Mouse (Mus musculus) intestine, embryonic 15.5 days (tissue): Measurements from ENCODE around the gene Tas2r109. TPM values are rescaled to one million over a fixed set of nuclear protein-coding genes. Genes with fewer than 3 reads are reported as not detected.
"Not testable (repeated sequence)": the region's sequence is repeated elsewhere in the genome, so short reads cannot be mapped to it uniquely, and the experiment has no call there.

ENCODE experiments used
- ATAC-seq: fragments of 200-750 bp; cut with Nextera tagmentation; 2 replicates; pipeline ENCODE4 v1.8.0; 2017; ENCODE audit warnings: moderate TSS enrichment, moderate library complexity
- H3K27ac ChIP-seq: fragments of 300-500 bp; sonication (generic); 2 replicates; pipeline ENCODE4 v1.5.1; 2015; ENCODE audit warnings: mild to moderate bottlenecking, inconsistent platforms
- H3K27me3 ChIP-seq: fragments of 300-500 bp; sonication (generic); replicated peaks from 2 replicates; pipeline ENCODE4 v1.6.1; 2015; ENCODE audit warnings: inconsistent platforms
- H3K36me3 ChIP-seq: fragments of 300-500 bp; sonication (generic); 2 replicates; pipeline ENCODE4 v1.6.1; 2015; ENCODE audit warnings: inconsistent platforms
- H3K4me1 ChIP-seq: fragments of 300-500 bp; sonication (generic); replicated peaks from 2 replicates; pipeline ENCODE4 v1.6.1; 2015; ENCODE audit warnings: inconsistent platforms
- H3K4me2 ChIP-seq: fragments of 300-500 bp; sonication (generic); replicated peaks from 2 replicates; pipeline ENCODE4 v1.6.1; 2015; ENCODE audit warnings: mild to moderate bottlenecking, inconsistent platforms
- H3K4me3 ChIP-seq: fragments of 300-500 bp; sonication (generic); replicated peaks from 2 replicates; pipeline ENCODE4 v1.5.1; 2015; ENCODE audit warnings: inconsistent platforms
- H3K9ac ChIP-seq: fragments of 300-500 bp; sonication (generic); 2 replicates; pipeline ENCODE4 v1.6.1; 2015; ENCODE audit warnings: inconsistent platforms
- H3K9me3 ChIP-seq: fragments of 300-500 bp; sonication (generic); 2 replicates; pipeline ENCODE4 v1.6.1; 2016; ENCODE audit warnings: inconsistent platforms
- WGBS: fragments of 180-500 bp; shearing (Covaris S2); methylation state at CpG from one replicate; pipeline ENCODE4 v1.1.7; 2015; 5-methylcytosine and 5-hydroxymethylcytosine counted together
- polyA plus RNA-seq: library from polyadenylated mRNA; unstranded; fragments of >200 nt; fragmentation: Nextera tagmentation; extraction: Ambion mirVana; gene quantifications from 2 replicates; pipeline ENCODE4 v1.2.1, GENCODE M21; 2015

Tas2r109 gene
- polyA plus RNA-seq: not detected in 2 replicates

- Histone ChIP-seq H3K4me1 (no peaks in the 10 kb centered on the region), H3K4me3 (no peak within 1 kb of the TSS), H3K9me3 (no peaks in the 10 kb centered on the region), H3K9ac (no peak within 1 kb of the TSS), H3K4me2 (no peak within 1 kb of the TSS), H3K36me3 (no peaks in the 10 kb centered on the region), H3K27me3 (no peaks in the 10 kb centered on the region), H3K27ac (no peak within 1 kb of the TSS)
- no peak for ATAC-seq
- 84% methylated on average over 2 of the region's 2 CpGs for WGBS
Measured at GRCm38 (mm10) chr6:132980865-132981264, at the start of gene Tas2r109. Gene Tas2r109 (minus strand): TSS chr6:132980965.

DNA sequence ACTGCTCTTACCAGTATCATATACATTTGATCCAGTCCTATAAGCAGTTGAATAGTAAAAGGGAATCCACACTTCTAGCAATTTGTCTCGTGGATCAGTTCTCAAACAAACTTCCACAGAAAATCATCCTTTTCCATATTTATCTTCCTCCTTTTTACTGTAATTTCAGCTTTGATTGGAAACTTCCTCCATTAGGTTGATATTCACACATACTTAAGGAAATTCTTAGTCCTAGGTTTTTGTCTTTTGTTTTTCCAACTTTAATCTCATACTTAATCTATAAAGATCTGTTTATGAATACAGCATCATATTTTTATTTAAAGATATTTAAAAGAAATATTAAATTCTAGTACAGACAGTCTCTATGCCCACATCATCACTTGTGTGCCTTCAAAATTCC is 22.9 kb downstream of the Tas2r109 start, which contains the start of gene Tas2r131:
Tas2r131 (minus strand) TSS at position 101 of the 400 bp plus-strand sequence.
- WGBS: 78% methylated on average over 1 of the region's 1 CpGs
- no peak within 1 kb of the TSS for H3K4me3 ChIP-seq
- no peaks in the 10 kb centered on the region for H3K36me3 ChIP-seq
- no peak for ATAC-seq
- H3K27me3 ChIP-seq: no peaks in the 10 kb centered on the region
- H3K9ac ChIP-seq: no peak within 1 kb of the TSS
- H3K4me1 ChIP-seq: no peaks in the 10 kb centered on the region
- no peaks in the 10 kb centered on the region for H3K9me3 ChIP-seq
- H3K27ac ChIP-seq: no peak within 1 kb of the TSS
- no peak within 1 kb of the TSS for H3K4me2 ChIP-seq

DNA sequence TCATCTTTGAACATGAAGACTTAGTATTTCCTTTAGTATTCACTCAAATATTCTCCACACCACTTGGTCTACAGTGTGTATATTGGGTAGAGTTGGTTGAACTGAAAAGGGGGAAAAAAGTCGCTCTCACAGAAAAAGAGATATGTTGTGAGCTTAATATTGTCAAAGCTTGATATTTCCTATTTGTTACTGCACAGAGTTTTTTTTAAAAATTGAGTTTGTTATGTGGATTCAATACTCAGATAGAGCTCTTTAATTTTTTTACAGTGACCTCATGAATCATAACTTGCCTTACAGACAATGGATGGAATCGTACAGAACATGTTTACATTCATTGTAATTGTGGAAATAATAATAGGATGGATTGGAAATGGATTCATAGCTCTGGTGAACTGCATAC is 30.0 kb downstream of the Tas2r109 start, which contains the start of gene Tas2r129:
Tas2r129 (plus strand) TSS at position 301 of the 400 bp plus-strand sequence.
- no peak within 1 kb of the TSS for H3K4me3 ChIP-seq

GRCm38 (mm10) chr6:132941376-132941775 is 39.4 kb downstream of the Tas2r109 start:
- ATAC-seq, H3K4me3 ChIP-seq, H3K27ac ChIP-seq, H3K9me3 ChIP-seq, H3K36me3 ChIP-seq, H3K4me2 ChIP-seq, H3K27me3 ChIP-seq, H3K9ac ChIP-seq, H3K4me1 ChIP-seq: not testable (repeated sequence)

More for the DNA sequence above, 30.0 kb downstream of the Tas2r109 start, which contains the start of gene Tas2r129:
- Histone ChIP-seq H3K27ac (no peak within 1 kb of the TSS), H3K9ac (no peak within 1 kb of the TSS), H3K27me3 (no peaks in the 10 kb centered on the region), H3K9me3 (no peaks in the 10 kb centered on the region), H3K4me1 (no peaks in the 10 kb centered on the region), H3K4me2 (no peak within 1 kb of the TSS), H3K36me3 (no peaks in the 10 kb centered on the region)
- WGBS: 76% methylated on average over 2 of the region's 2 CpGs
- ATAC-seq: no peak

Other genes with a start within 250 kb of the Tas2r109 start
- gene Tas2r115, start 242.9 kb downstream of the Tas2r109 start, polyA plus RNA-seq: not detected in 2 replicates
- not detected in 2 replicates for gene Tas2r124, start 226.2 kb downstream of the Tas2r109 start, polyA plus RNA-seq
- gene Tas2r102, start 218.8 kb downstream of the Tas2r109 start, polyA plus RNA-seq: not detected in 2 replicates
- gene Tas2r136, start 202.8 kb downstream of the Tas2r109 start, polyA plus RNA-seq: not detected in 2 replicates
- not detected in 2 replicates for gene Tas2r117, start 178.1 kb downstream of the Tas2r109 start, polyA plus RNA-seq
- not detected in 2 replicates for gene Tas2r123, start 133.8 kb downstream of the Tas2r109 start, polyA plus RNA-seq
- not detected in 2 replicates for gene Tas2r116, start 125.5 kb downstream of the Tas2r109 start, polyA plus RNA-seq
- not detected in 2 replicates for gene Tas2r110, start 113.0 kb downstream of the Tas2r109 start, polyA plus RNA-seq
- gene Tas2r113, start 88.0 kb downstream of the Tas2r109 start, polyA plus RNA-seq: not detected in 2 replicates
- not detected in 2 replicates for gene Tas2r125, start 71.3 kb downstream of the Tas2r109 start, polyA plus RNA-seq
- not detected in 2 replicates for gene Tas2r129, start 29.9 kb downstream of the Tas2r109 start, polyA plus RNA-seq
- not detected in 2 replicates for gene Tas2r131, start 23.0 kb downstream of the Tas2r109 start, polyA plus RNA-seq
- gene Tas2r103, start 56.1 kb upstream of the Tas2r109 start, polyA plus RNA-seq: not detected in 2 replicates
- gene Tas2r140, start 74.9 kb upstream of the Tas2r109 start, polyA plus RNA-seq: not detected in 2 replicates
- 78.2 and 99.2 TPM in 2 replicates for gene Smim10l1, start 123.9 kb upstream of the Tas2r109 start, polyA plus RNA-seq